In the genomic region with DNA sequence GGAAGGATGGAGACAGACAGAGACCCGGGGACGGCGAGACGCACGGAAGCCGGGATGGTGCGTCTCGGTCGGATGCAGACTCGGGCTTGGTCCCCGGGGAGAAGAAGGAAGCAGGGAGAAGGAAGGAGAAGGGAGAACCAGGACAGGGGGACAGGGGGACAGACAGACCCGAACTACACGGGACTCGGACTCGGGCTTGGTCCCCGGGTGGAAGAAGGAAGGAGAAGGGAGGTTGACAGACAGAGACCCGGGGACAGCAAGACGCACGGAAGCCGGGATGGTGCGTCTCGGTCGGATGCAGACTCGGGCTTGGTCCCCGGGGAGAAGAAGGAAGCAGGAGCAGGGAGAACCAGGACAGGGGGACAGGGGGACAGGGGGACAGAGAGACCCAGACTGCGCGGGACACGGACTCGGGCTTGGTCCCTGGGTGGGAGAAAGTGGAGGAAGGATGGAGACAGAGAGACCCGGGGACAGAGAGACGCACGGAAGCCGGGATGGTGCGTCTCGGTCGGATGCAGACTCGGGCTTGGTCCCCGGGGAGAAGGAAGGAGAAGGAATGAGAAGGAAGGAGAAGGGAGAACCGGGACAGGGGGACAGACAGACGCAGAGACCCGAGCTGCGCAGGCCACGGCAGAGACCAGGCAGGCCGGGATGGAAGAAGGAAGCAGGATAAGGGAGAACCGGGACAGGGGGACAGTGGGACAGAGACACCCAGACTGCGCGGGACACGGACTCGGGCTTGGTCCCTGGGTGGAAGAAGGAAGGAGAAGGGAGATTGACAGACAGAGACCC, we compare ENCODE assay signal across 12 mouse cellular contexts. TPM values are rescaled to one million over a fixed set of nuclear protein-coding genes. Genes with fewer than 3 reads are reported as not detected.
DNase-seq lines count a peak whose midpoint lies in the region; ATAC-seq and TF ChIP-seq lines count a peak whose summit lies in the region.
"Not testable (repeated sequence)": the region's sequence is repeated elsewhere in the genome, so short reads cannot be mapped to it uniquely, and the experiment has no call there.
"Had no signal": no experiment of that assay in that cellular context is flagged by ENCODE, and none has a peak within 500 bp of the region (broad histone marks: within the 10 kb centered on the region; RNA-seq: fewer than 3 reads in every experiment).

No protein-coding gene starts in this region.

- H3K9ac ChIP-seq in hindbrain, postnatal 0 days (replicated peaks; ENCODE audit: low read length); midbrain, embryonic 16.5 days (ENCODE audit: low read depth, low read length): not testable (repeated sequence)

- not testable (repeated sequence) for H3K4me2 ChIP-seq in hindbrain, postnatal 0 days (ENCODE audit: low read depth, low read length); midbrain, embryonic 16.5 days (ENCODE audit: low read length)

- not testable (repeated sequence) for H3K27me3 ChIP-seq in hindbrain, postnatal 0 days (ENCODE audit: insufficient read depth, low read length); limb, embryonic 10.5 days (ENCODE audit: low read depth, poor library complexity, severe bottlenecking); midbrain, embryonic 16.5 days (ENCODE audit: control insufficient read depth, insufficient read depth, low read depth, low read length); splenic B cell, adult 2 months (ENCODE audit: control insufficient read depth, insufficient read depth, low read length, poor library complexity, severe bottlenecking)

- WGBS in hindbrain, postnatal 0 days, result 90% methylated on average over 49 of the region's 49 CpGs
- WGBS in limb, embryonic 10.5 days, result 88% methylated on average over 49 of the region's 49 CpGs
- WGBS in midbrain, embryonic 16.5 days, result 85% methylated on average over 49 of the region's 49 CpGs

- not testable (repeated sequence) for H3K4me3 ChIP-seq in hindbrain, postnatal 0 days (ENCODE audit: low read length); limb, embryonic 10.5 days; midbrain, embryonic 16.5 days (ENCODE audit: low read depth, low read length)

- peak; percentile 29 for DNase-seq in adipocyte (ENCODE audit: low spot score)
- peak; percentile 21 for DNase-seq in embryo, embryonic 11 days
- peak; percentile 61 for DNase-seq in hindbrain, postnatal 0 days (ENCODE audit: low spot score)
- peak; percentile 78 for DNase-seq in limb, embryonic 10.5 days (ENCODE audit: low spot score)
- DNase-seq in splenic B cell, adult 2 months (ENCODE audit: low read depth, low spot score), result peak; percentile 34

- H3K27ac ChIP-seq in hindbrain, postnatal 0 days; limb, embryonic 10.5 days; midbrain, embryonic 16.5 days (ENCODE audit: low read length): not testable (repeated sequence)

- peaks cover 33% of the 10 kb centered on the region for H3K9me3 ChIP-seq in hindbrain, postnatal 0 days (ENCODE audit: low read length)
- H3K9me3 ChIP-seq in limb, embryonic 10.5 days (replicated peaks), result peaks cover 44% of the 10 kb centered on the region
- peaks cover 40% of the 10 kb centered on the region for H3K9me3 ChIP-seq in midbrain, embryonic 16.5 days (replicated peaks; ENCODE audit: control insufficient read depth, low read length, poor library complexity, severe bottlenecking)

- TF ChIP-seq CTCF in hindbrain, postnatal 0 days (IDR thresholded peaks at IDR 0.05; ENCODE audit: low read depth), result not testable (repeated sequence)

- 0 out of 2 replicates have a peak, but pooled peaks have one; percentile 10 for ATAC-seq in frontal cortex, adult (ENCODE audit: low TSS enrichment)
- ATAC-seq in hindbrain, postnatal 0 days, result not testable (repeated sequence)
- peak; percentile 23 for ATAC-seq in midbrain, embryonic 16.5 days

- H3K4me1 ChIP-seq in hindbrain, postnatal 0 days (ENCODE audit: insufficient read depth, low read length); limb, embryonic 10.5 days; midbrain, embryonic 16.5 days (ENCODE audit: control insufficient read depth, insufficient read depth, low read length): not testable (repeated sequence)

- H3K36me3 ChIP-seq in hindbrain, postnatal 0 days (ENCODE audit: insufficient read depth, low read length), result not testable (repeated sequence)
- peaks cover 61% of the 10 kb centered on the region for H3K36me3 ChIP-seq in limb, embryonic 10.5 days
- peaks cover 17% of the 10 kb centered on the region for H3K36me3 ChIP-seq in midbrain, embryonic 16.5 days (ENCODE audit: control insufficient read depth, insufficient read depth, low read length)
- peaks cover 13% of the 10 kb centered on the region for H3K36me3 ChIP-seq in splenic B cell, adult 2 months (ENCODE audit: control insufficient read depth, insufficient read depth, low read length, poor library complexity, severe bottlenecking)

RNA-seq across cellular contexts. Expression of a gene that starts 12.2 kb away (rescaled TPM):
- total RNA-seq in hindbrain, postnatal 0 days (2014; rRNA removed), result not detected in 2 replicates
- not detected in 2 replicates for polyA plus RNA-seq in hindbrain, postnatal 0 days (2015; fragmentation: Nextera tagmentation; extraction: Ambion mirVana)
- not detected in 2 replicates for polyA plus RNA-seq in limb, embryonic 10.5 days (2016; fragmentation: Nextera tagmentation; extraction: Ambion mirVana)
- polyA plus RNA-seq in midbrain, embryonic 16.5 days (2015; fragmentation: Nextera tagmentation; extraction: Ambion mirVana), result not detected in 2 replicates
- total RNA-seq: adrenal gland, adult 18-20 months; gastrocnemius, postnatal 10 days; heart, postnatal 36 days; layer of hippocampus, postnatal 10 days; monocyte, adult 5-6 weeks had no signal

RNA-seq across cellular contexts. Expression of a gene that starts 42.1 kb away (rescaled TPM):
- not detected in 2 replicates for total RNA-seq in hindbrain, postnatal 0 days (2014; rRNA removed)
- not detected in 2 replicates for polyA plus RNA-seq in hindbrain, postnatal 0 days (2015; fragmentation: Nextera tagmentation; extraction: Ambion mirVana)
- not detected in 2 replicates for polyA plus RNA-seq in limb, embryonic 10.5 days (2016; fragmentation: Nextera tagmentation; extraction: Ambion mirVana)
- polyA plus RNA-seq in midbrain, embryonic 16.5 days (2015; fragmentation: Nextera tagmentation; extraction: Ambion mirVana), result not detected in 2 replicates
- total RNA-seq: adrenal gland, adult 18-20 months; gastrocnemius, postnatal 10 days; heart, postnatal 36 days; layer of hippocampus, postnatal 10 days; monocyte, adult 5-6 weeks had no signal

Comparison
In these comparisons a context has a peak if more than half of its experiments do, and no peak if none do; other contexts are left out.
1. DNase-seq: peak in every context shown above with its lines; median percentile 78 in limb, embryonic 10.5 days; 61 in hindbrain, postnatal 0 days; 34 in splenic B cell, adult 2 months; 29 in adipocyte; 21 in embryo, embryonic 11 days.